Mouse (Mus musculus) E14TG2a.4 (cell line): ENCODE measurements around the gene Gm8765.
"Not testable (repeated sequence)": the region's sequence is repeated elsewhere in the genome, so short reads cannot be mapped to it uniquely, and the experiment has no call there.

ENCODE experiments used
- H3K27me3 ChIP-seq: 2 replicates; pipeline ENCODE4 v1.6.1; 2014; ENCODE audit warnings: low read length, control low read depth; ENCODE audit not compliant: insufficient read depth
- H3K36me3 ChIP-seq: 2 replicates; pipeline ENCODE4 v1.6.1; 2014; ENCODE audit warnings: low read length, control low read depth; ENCODE audit not compliant: insufficient read depth
- H3K4me1 ChIP-seq: replicated peaks from 2 replicates; pipeline ENCODE4 v1.6.1; 2014; ENCODE audit warnings: low read depth, low read length, control low read depth
- H3K4me3 ChIP-seq: replicated peaks from 2 replicates; pipeline ENCODE4 v1.5.1; 2014; ENCODE audit warnings: mild to moderate bottlenecking, low read length
- H3K9me3 ChIP-seq: 2 replicates; pipeline ENCODE4 v1.6.1; 2014; ENCODE audit warnings: low read length, control low read depth
- CTCF ChIP-seq: conservative IDR thresholded peaks from 2 replicates; pipeline ENCODE4 v1.5.1; 2014; ENCODE audit warnings: low read length
- NANOG ChIP-seq: IDR thresholded peaks from 2 replicates; pipeline ENCODE4 v1.6.1; 2014; ENCODE audit warnings: borderline replicate concordance, low read length, mixed read lengths
- POU5F1 ChIP-seq: IDR thresholded peaks from 2 replicates; pipeline ENCODE4 v1.6.1; 2014; ENCODE audit warnings: low read length, borderline replicate concordance

The Gm8765 gene

GRCm38 (mm10) chr13:50698012-50698411 is at the start of gene Gm8765:
Gm8765 (plus strand) TSS chr13:50698312.
- H3K36me3 ChIP-seq, H3K9me3 ChIP-seq, H3K4me3 ChIP-seq, H3K4me1 ChIP-seq, H3K27me3 ChIP-seq: not testable (repeated sequence)

DNA sequence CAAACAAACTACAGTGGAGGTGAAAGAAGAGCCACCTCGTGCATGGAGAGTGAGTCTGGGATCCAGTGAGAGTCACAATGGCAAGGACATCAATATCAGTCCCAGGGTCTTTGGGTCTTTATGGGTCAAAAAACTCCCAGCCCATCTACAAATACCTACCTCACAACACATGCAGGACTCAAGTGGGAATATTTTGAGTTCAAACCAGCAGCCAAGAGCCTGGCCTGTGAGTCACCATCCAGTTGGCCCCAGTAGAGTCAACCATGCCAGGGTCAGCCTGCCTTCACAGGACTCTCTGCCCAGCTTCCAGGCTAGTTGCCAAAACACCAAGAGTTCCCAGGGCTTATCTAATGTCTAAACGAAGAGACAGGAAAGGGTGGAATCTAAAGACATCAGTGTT is 49.3 kb upstream of the Gm8765 start:
- not testable (repeated sequence) for H3K9me3 ChIP-seq, H3K27me3 ChIP-seq, H3K4me1 ChIP-seq, H3K4me3 ChIP-seq, H3K36me3 ChIP-seq

- H3K4me3 ChIP-seq, H3K27me3 ChIP-seq, H3K36me3 ChIP-seq, H3K4me1 ChIP-seq, H3K9me3 ChIP-seq: not testable (repeated sequence)
Observed at GRCm38 (mm10) chr13:50750282-50750681, 52.2 kb downstream of the Gm8765 start.

- TF ChIP-seq NANOG (no peak), CTCF (no peak), POU5F1 (no peak)
- no peaks in the 10 kb centered on the region for H3K27me3 ChIP-seq
- no peak overlapping the region for H3K4me3 ChIP-seq
- no peaks in the 10 kb centered on the region for H3K36me3 ChIP-seq
- no peaks in the 10 kb centered on the region for H3K4me1 ChIP-seq
- no peaks in the 10 kb centered on the region for H3K9me3 ChIP-seq
Observed at GRCm38 (mm10) chr13:50751732-50752131, 53.6 kb downstream of the Gm8765 start.

DNA sequence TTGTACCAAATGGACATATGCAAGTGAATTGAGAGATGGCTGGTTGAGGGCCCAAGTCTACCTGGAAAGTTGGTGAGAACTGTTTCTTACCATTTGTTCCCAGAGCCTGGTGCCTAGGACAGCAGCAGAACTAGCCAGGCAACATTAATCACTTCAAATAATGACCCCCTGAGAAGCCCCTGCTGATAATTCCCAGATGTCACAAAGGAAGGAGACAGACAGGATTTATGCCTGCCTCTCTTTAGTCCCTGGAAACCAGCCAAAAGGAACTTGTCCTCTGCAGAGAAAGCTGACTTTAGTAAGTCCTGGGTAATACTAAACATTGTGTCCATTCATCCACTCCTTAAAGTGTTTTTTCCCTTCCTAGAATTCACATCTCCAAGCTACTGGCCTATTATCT is 54.8 kb downstream of the Gm8765 start:
- H3K36me3 ChIP-seq, H3K4me1 ChIP-seq, H3K27me3 ChIP-seq, H3K9me3 ChIP-seq, H3K4me3 ChIP-seq: not testable (repeated sequence)
